Mouse (Mus musculus) CH12.LX (cell line): ENCODE measurements at regions not wholly inside any gene's neighbourhood (a gene's known extent, or its start where the extent isn't known, plus 50 kb on each side); places are given as distances from the start of the nearest gene placed in this dataset.
A peak's percentile ranks its signal among the peaks of the same experiment; 100 is the strongest.

Source experiments
- DNase-seq: peaks from one replicate; pipeline ENCODE4 v3.0.0-alpha.2; 2013; ENCODE audit errors: extremely low read depth
- H3K27ac ChIP-seq: 2 replicates; pipeline ENCODE4 v1.5.1; 2012; ENCODE audit warnings: low read depth, mild to moderate bottlenecking, control low read depth, moderate library complexity; ENCODE audit not compliant: insufficient read depth
- H3K27me3 ChIP-seq: replicated peaks from 2 replicates; pipeline ENCODE3; 2012; ENCODE audit warnings: inconsistent platforms
- H3K36me3 ChIP-seq, 2 experiments: replicated peaks in 1 of 2; 2 replicates each; pipeline versions ENCODE3 to v1.6.1; 2012; ENCODE audit warnings: inconsistent platforms in 1 of 2, low read length in 1 of 2, mild to moderate bottlenecking in 1 of 2, mixed read lengths in 1 of 2, moderate library complexity in 1 of 2; ENCODE audit not compliant: control insufficient read depth in 1 of 2, insufficient read depth in 1 of 2
- H3K4me1 ChIP-seq, 2 experiments: 2 replicates each; pipeline ENCODE4 v1.6.1; 2012; ENCODE audit warnings: inconsistent platforms in 1 of 2, moderate library complexity in 1 of 2; ENCODE audit not compliant: insufficient read depth in 2 of 2, control insufficient read depth in 1 of 2
- H3K4me2 ChIP-seq: 2 replicates; pipeline ENCODE4 v1.6.1; 2012; ENCODE audit warnings: low read depth, mild to moderate bottlenecking, control low read depth; ENCODE audit not compliant: poor library complexity, insufficient read depth, severe bottlenecking
- H3K4me3 ChIP-seq, 3 experiments: fragments of 150-350 bp in 1 of 3; sonication (generic) in 1 of 3; replicated peaks in 1 of 3; 2 replicates each; pipeline versions ENCODE3 to v1.5.1; 2011 to 2012; ENCODE audit warnings: low read depth in 2 of 3, low read length in 2 of 3, mild to moderate bottlenecking in 2 of 3, moderate library complexity in 2 of 3, control low read depth in 1 of 3, improper control_type of control experiment in 1 of 3, inconsistent platforms in 1 of 3, mixed read lengths in 1 of 3; ENCODE audit not compliant: poor library complexity in 1 of 3
- H3K79me2 ChIP-seq: replicated peaks from 2 replicates; pipeline ENCODE4 v1.6.1; 2012; ENCODE audit warnings: mild to moderate bottlenecking, moderate library complexity; ENCODE audit not compliant: control insufficient read depth, poor library complexity, insufficient read depth, severe bottlenecking; ENCODE audit errors: extremely low read depth
- H3K9ac ChIP-seq: 2 replicates; pipeline ENCODE4 v1.6.1; 2012; ENCODE audit warnings: low read depth, mild to moderate bottlenecking, control low read depth, moderate library complexity; ENCODE audit not compliant: insufficient read depth
- H3K9me3 ChIP-seq: replicated peaks from 2 replicates; pipeline ENCODE3; 2012; ENCODE audit warnings: low read length, inconsistent platforms, mixed read lengths
- BHLHE40 ChIP-seq: IDR thresholded peaks from 2 replicates; pipeline ENCODE4 v1.6.1; 2011; ENCODE audit warnings: mild to moderate bottlenecking, low read depth, low read length, improper control_type of control experiment
- CHD2 ChIP-seq: IDR thresholded peaks from 2 replicates; pipeline ENCODE4 v1.6.1; 2011; ENCODE audit warnings: low read length, improper control_type of control experiment
- CTCF ChIP-seq, 2 experiments: IDR thresholded peaks in 1 of 2; conservative IDR thresholded peaks in 1 of 2; 2 replicates each; pipeline ENCODE4 v1.5.1; 2011 to 2012; ENCODE audit warnings: low read depth in 2 of 2, low read length in 2 of 2, improper control_type of control experiment in 1 of 2, inconsistent platforms in 1 of 2, mild to moderate bottlenecking in 1 of 2, moderate library complexity in 1 of 2
- IRF4 ChIP-seq: IDR thresholded peaks from 2 replicates; pipeline ENCODE4 v1.6.1; 2014; ENCODE audit warnings: low read depth, mild to moderate bottlenecking, inconsistent platforms, low read length, improper control_type of control experiment
- JUN ChIP-seq: IDR thresholded peaks from 2 replicates; pipeline ENCODE4 v1.6.1; 2011; ENCODE audit warnings: low read depth, mild to moderate bottlenecking, low read length, improper control_type of control experiment, moderate library complexity; ENCODE audit not compliant: insufficient read depth
- KAT2A ChIP-seq: IDR thresholded peaks from 2 replicates; pipeline ENCODE4 v1.6.1; 2012; ENCODE audit warnings: low read length, improper control_type of control experiment, inconsistent platforms; ENCODE audit not compliant: insufficient replicate concordance
- MEF2A ChIP-seq: IDR thresholded peaks from 2 replicates; pipeline ENCODE4 v1.6.1; 2014; ENCODE audit warnings: low read depth, mild to moderate bottlenecking, inconsistent platforms, low read length, improper control_type of control experiment, borderline replicate concordance
- MXI1 ChIP-seq: IDR thresholded peaks from 2 replicates; pipeline ENCODE4 v1.6.1; 2011; ENCODE audit warnings: mild to moderate bottlenecking, low read depth, low read length, improper control_type of control experiment
- MYC ChIP-seq: IDR thresholded peaks from 2 replicates; pipeline ENCODE4 v1.6.1; 2011; ENCODE audit warnings: low read depth, mild to moderate bottlenecking, improper control_type of control experiment, low read length
- NELFE ChIP-seq: IDR thresholded peaks from 2 replicates; pipeline ENCODE4 v1.6.1; 2011; ENCODE audit warnings: low read depth, low read length, improper control_type of control experiment
- NRF1 ChIP-seq: IDR thresholded peaks from 2 replicates; pipeline ENCODE4 v1.6.1; 2014; ENCODE audit warnings: low read depth, mild to moderate bottlenecking, inconsistent platforms, low read length, improper control_type of control experiment, moderate library complexity
- POLR2A ChIP-seq: IDR thresholded peaks from 2 replicates; pipeline ENCODE4 v1.6.1; 2011; ENCODE audit warnings: low read depth, mild to moderate bottlenecking, improper control_type of control experiment, low read length
- SMC3 ChIP-seq: IDR thresholded peaks from 2 replicates; pipeline ENCODE4 v1.6.1; 2011; ENCODE audit warnings: low read depth, low read length, improper control_type of control experiment
- TBP ChIP-seq: conservative IDR thresholded peaks from 2 replicates; pipeline ENCODE4 v1.6.1; 2011; ENCODE audit warnings: low read depth, low read length, improper control_type of control experiment
- UBTF ChIP-seq: IDR thresholded peaks from 2 replicates; pipeline ENCODE4 v1.6.1; 2012; ENCODE audit warnings: low read depth, mild to moderate bottlenecking, inconsistent platforms, low read length, improper control_type of control experiment, moderate library complexity
- ZC3H11A ChIP-seq: IDR thresholded peaks from 2 replicates; pipeline ENCODE4 v1.6.1; 2012; ENCODE audit warnings: low read depth, mild to moderate bottlenecking, inconsistent platforms, low read length, improper control_type of control experiment
- ZKSCAN1 ChIP-seq: IDR thresholded peaks from 2 replicates; pipeline ENCODE4 v1.6.1; 2012; ENCODE audit warnings: low read depth, inconsistent platforms, low read length, improper control_type of control experiment, borderline replicate concordance
- ZMIZ1 ChIP-seq: IDR thresholded peaks from 2 replicates; pipeline ENCODE4 v1.6.1; 2012; ENCODE audit warnings: low read depth, mild to moderate bottlenecking, inconsistent platforms, low read length, improper control_type of control experiment
- dilution Hi-C: fragments of 300-500 bp; cut with MboI; formaldehyde crosslinking; loops from 2 replicates; pipeline ENCODE4 v1.14.3; 2020; ENCODE audit warnings: low sequenced_read_pairs; ENCODE audit not compliant: extremely low pct_unique_long_range_greater_than_20kb, extremely low pct_ligation_motif_present
- in situ Hi-C: fragments of 300-500 bp; cut with MboI; formaldehyde crosslinking; loops from 3 replicates; pipeline ENCODE4 v1.14.3; 2019; ENCODE audit warnings: low sequenced_read_pairs, low pct_ligation_motif_present, low pct_unique_long_range_greater_than_20kb, mixed read lengths

- peaks cover 2% of the 10 kb centered on the region for H3K9me3 ChIP-seq
- H3K4me3 ChIP-seq: no peak overlapping the region
- peaks cover 47% of the 10 kb centered on the region for H3K27me3 ChIP-seq
- H3K4me1 ChIP-seq: peaks cover 0 to 10% of the 10 kb centered on the region in 2 experiments; a peak in 2 of 4 replicates
- H3K79me2 ChIP-seq: no peaks in the 10 kb centered on the region
- no peak overlapping the region for H3K27ac ChIP-seq
- no peak overlapping the region for H3K9ac ChIP-seq
- no peaks in the 10 kb centered on the region for H3K36me3 ChIP-seq
- dilution Hi-C loops: no loop called here
- TF ChIP-seq CTCF (conservative IDR thresholded peaks at IDR 0.05 in 1 of 2, IDR thresholded peaks at IDR 0.05 in 1 of 2; ENCODE audit: low read depth in 2 of 2, low read length in 2 of 2) (peak in 1 of 2 experiments; percentile 38; a peak in 2 of 4 replicates), TBP (no peak), SMC3 (peak; percentile 17), ZKSCAN1 (no peak)
- no peak overlapping the region for H3K4me2 ChIP-seq
- in situ Hi-C loops: loop anchor here (5.0 to 25.0 kb wide), 4 partner anchors 111 to 704 kb away; partner anchors contain the start of genes Olfr323 and Trim58
- no peak for DNase-seq
Observed at GRCm38 (mm10) chr11:57933065-57933464, 75.8 kb upstream of the Larp1 start.

- Histone ChIP-seq H3K27me3 (peaks cover 59% of the 10 kb centered on the region), H3K36me3 (no peaks in the 10 kb centered on the region), H3K4me3 (no peak overlapping the region), H3K4me1 (peaks cover 0 to 7% of the 10 kb centered on the region in 2 experiments; a peak in 2 of 4 replicates), H3K9me3 (no peaks in the 10 kb centered on the region), H3K79me2 (no peaks in the 10 kb centered on the region), H3K27ac (no peak overlapping the region), H3K4me2 (no peak overlapping the region), H3K9ac (no peak overlapping the region)
- in situ Hi-C loops (loop anchor here (25.0 kb wide), 3 partner anchors 317 to 708 kb away; partner anchors contain the start of genes Olfr323 and Trim58), dilution Hi-C loops (no loop called here)
- no peak for DNase-seq
- no peak for TF ChIP-seq BHLHE40
- no peak for TF ChIP-seq NRF1
- TF ChIP-seq JUN: no peak
- TF ChIP-seq MYC: no peak
- no peak for TF ChIP-seq ZMIZ1
- TF ChIP-seq MEF2A: no peak
- no peak for TF ChIP-seq POLR2A
- TF ChIP-seq IRF4: no peak
- TF ChIP-seq NELFE: no peak
- TF ChIP-seq ZC3H11A: no peak
- no peak for TF ChIP-seq UBTF
- no peak for TF ChIP-seq CHD2
- no peak for TF ChIP-seq MXI1
- TF ChIP-seq KAT2A: no peak
Observed at GRCm38 (mm10) chr11:57929506-57929905, 79.4 kb upstream of the Larp1 start.
